Mouse (Mus musculus) frontal cortex, postnatal 14 days (tissue): ENCODE data around the gene Krtap6-5.
"Not testable (repeated sequence)": the region's sequence is repeated elsewhere in the genome, so short reads cannot be mapped to it uniquely, and the experiment has no call there.

Source experiments
- DNase-seq, 2 experiments: peaks; one replicate each; pipeline ENCODE4 v3.0.0; 2022; ENCODE audit warnings: low spot score in 2 of 2

Gene Krtap6-5

GRCm38 (mm10) chr16:89047783-89048182 lies at the start of gene Krtap6-5:
Krtap6-5 (minus strand) TSS chr16:89047883.
- DNase-seq, result no peak

- not testable (repeated sequence) for DNase-seq
Observed at GRCm38 (mm10) chr16:89071041-89071440, 23.4 kb upstream of the Krtap6-5 start.

GRCm38 (mm10) chr16:89063902-89064301 lies 16.2 kb upstream of the Krtap6-5 start, which contains the start of gene 1110025L11Rik:
1110025L11Rik (minus strand) TSS chr16:89064002.
- DNase-seq, result not testable (repeated sequence)

GRCm38 (mm10) chr16:89041372-89041771 lies 6.3 kb downstream of the Krtap6-5 start, which contains the start of gene Gm10228:
Gm10228 (minus strand) TSS chr16:89041472.
- DNase-seq, result not testable (repeated sequence)

- DNase-seq, result not testable (repeated sequence)
Observed at GRCm38 (mm10) chr16:89031399-89031798, 16.3 kb downstream of the Krtap6-5 start, which contains the start of gene Krtap6-1. Krtap6-1 (plus strand) TSS chr16:89031699.

- DNase-seq, result not testable (repeated sequence)
Observed at GRCm38 (mm10) chr16:89014984-89015383, 32.7 kb downstream of the Krtap6-5 start, which contains the start of gene Gm10229. Gm10229 (plus strand) TSS chr16:89015284.

- no peak for DNase-seq
Observed at GRCm38 (mm10) chr16:89013973-89014372, 33.7 kb downstream of the Krtap6-5 start.

- no peak for DNase-seq
Observed at GRCm38 (mm10) chr16:89010659-89011058, 37.0 kb downstream of the Krtap6-5 start, which contains the start of gene Krtap22-2. Krtap22-2 (minus strand) TSS chr16:89010759.
